Comparison of ENCODE assay signal across 8 mouse cellular contexts in genomic region chr8:85036718-85037365, GRCm38 (mm10). TPM values are rescaled to one million over a fixed set of nuclear protein-coding genes. Genes with fewer than 3 reads are reported as not detected.
A peak's percentile ranks its signal among the peaks of the same experiment; 100 is the strongest.
DNase-seq lines count a peak whose midpoint lies in the region; ATAC-seq and TF ChIP-seq lines count a peak whose summit lies in the region.

TSS of gene Tnpo2 (plus strand) at chr8:85036915.

- no peak for TF ChIP-seq CTCF in kidney, postnatal 0 days (IDR thresholded peaks at IDR 0.05; ENCODE audit: low read depth)

- peak; percentile 89 for ATAC-seq in erythroid progenitor cell, adult 5-6 weeks (replicated peaks; ENCODE audit: low FRiP score, poor library complexity, severe bottlenecking)
- ATAC-seq in heart, embryonic 12.5 days (ENCODE audit: insufficient number of reproducible peaks, low FRiP score), result peak; percentile 94
- peak; percentile 89 for ATAC-seq in kidney, postnatal 0 days (replicated peaks; ENCODE audit: low FRiP score, low read depth)
- peak; percentile 88 for ATAC-seq in liver, embryonic 11.5 days (replicated peaks; ENCODE audit: low FRiP score)
- peak; percentile 92 for ATAC-seq in stomach, embryonic 14.5 days (ENCODE audit: insufficient number of reproducible peaks, insufficient read depth, low FRiP score, low read depth)

- H3K27ac ChIP-seq in heart, embryonic 12.5 days (ENCODE audit: poor library complexity, severe bottlenecking), result peak within 1 kb of the TSS; percentile 99
- H3K27ac ChIP-seq in kidney, postnatal 0 days, result peak within 1 kb of the TSS; percentile 99
- H3K27ac ChIP-seq in liver, embryonic 11.5 days (ENCODE audit: low read depth, low read length), result peak within 1 kb of the TSS; percentile 97
- peak within 1 kb of the TSS; percentile 99 for H3K27ac ChIP-seq in stomach, embryonic 14.5 days (ENCODE audit: low read length)

- peak within 1 kb of the TSS; percentile 92 for H3K4me2 ChIP-seq in heart, embryonic 12.5 days
- H3K4me2 ChIP-seq in kidney, postnatal 0 days (ENCODE audit: low read length), result peak within 1 kb of the TSS; percentile 99
- peak within 1 kb of the TSS; percentile 96 for H3K4me2 ChIP-seq in liver, embryonic 11.5 days
- peak within 1 kb of the TSS; percentile 96 for H3K4me2 ChIP-seq in stomach, embryonic 14.5 days (replicated peaks; ENCODE audit: low read depth, low read length)

- no peaks in the 10 kb centered on the region for H3K27me3 ChIP-seq in heart, embryonic 12.5 days (replicated peaks)
- H3K27me3 ChIP-seq in kidney, postnatal 0 days (ENCODE audit: insufficient read depth, low read length), result no peaks in the 10 kb centered on the region
- H3K27me3 ChIP-seq in liver, embryonic 11.5 days (replicated peaks; ENCODE audit: control insufficient read depth, insufficient read depth, low read length), result no peaks in the 10 kb centered on the region
- no peaks in the 10 kb centered on the region for H3K27me3 ChIP-seq in stomach, embryonic 14.5 days (ENCODE audit: control insufficient read depth, insufficient read depth, low read length)

- peak; percentile 97 for DNase-seq in CD4-positive helper T cell, adult 2 months (ENCODE audit: low read depth, low spot score)
- DNase-seq in brain, embryonic 18.5 days (ENCODE audit: low read depth, low spot score), result peak; percentile 97
- DNase-seq in kidney, postnatal 0 days (ENCODE audit: low spot score), result peak; percentile 99
- DNase-seq in liver, embryonic 11.5 days (ENCODE audit: low spot score), result peak; percentile 94
- peak; percentile 94 for DNase-seq in naive thymus-derived CD4-positive, alpha-beta T cell, adult 2 months (ENCODE audit: low read depth)

- H3K9me3 ChIP-seq in heart, embryonic 12.5 days (replicated peaks), result no peaks in the 10 kb centered on the region
- H3K9me3 ChIP-seq in kidney, postnatal 0 days (replicated peaks; ENCODE audit: low read length), result no peaks in the 10 kb centered on the region
- no peaks in the 10 kb centered on the region for H3K9me3 ChIP-seq in liver, embryonic 11.5 days (ENCODE audit: control insufficient read depth, low read length)
- H3K9me3 ChIP-seq in stomach, embryonic 14.5 days (ENCODE audit: control insufficient read depth, low read depth, low read length), result no peaks in the 10 kb centered on the region

- H3K4me3 ChIP-seq in heart, embryonic 12.5 days, result peak within 1 kb of the TSS; percentile 92
- H3K4me3 ChIP-seq in kidney, postnatal 0 days (replicated peaks; ENCODE audit: low read depth, low read length), result peak within 1 kb of the TSS; percentile 85
- H3K4me3 ChIP-seq in liver, embryonic 11.5 days (ENCODE audit: low read depth, low read length), result peak within 1 kb of the TSS; percentile 73
- H3K4me3 ChIP-seq in stomach, embryonic 14.5 days (ENCODE audit: low read depth, low read length), result peak within 1 kb of the TSS; percentile 84

- H3K36me3 ChIP-seq in heart, embryonic 12.5 days, result peaks cover 43% of the 10 kb centered on the region
- peaks cover 13% of the 10 kb centered on the region for H3K36me3 ChIP-seq in kidney, postnatal 0 days (ENCODE audit: insufficient read depth, low read length)
- H3K36me3 ChIP-seq in liver, embryonic 11.5 days (ENCODE audit: control insufficient read depth, insufficient read depth, low read length), result peaks cover 28% of the 10 kb centered on the region
- H3K36me3 ChIP-seq in stomach, embryonic 14.5 days (ENCODE audit: control insufficient read depth, insufficient read depth, low read length), result peaks cover 36% of the 10 kb centered on the region

- peaks cover 24% of the 10 kb centered on the region for H3K4me1 ChIP-seq in heart, embryonic 12.5 days (replicated peaks)
- peaks cover 13% of the 10 kb centered on the region for H3K4me1 ChIP-seq in kidney, postnatal 0 days (replicated peaks; ENCODE audit: insufficient read depth, low read length)
- peaks cover 18% of the 10 kb centered on the region for H3K4me1 ChIP-seq in liver, embryonic 11.5 days (replicated peaks; ENCODE audit: control insufficient read depth, insufficient read depth, low read length)
- peaks cover 17% of the 10 kb centered on the region for H3K4me1 ChIP-seq in stomach, embryonic 14.5 days (ENCODE audit: control insufficient read depth, insufficient read depth, low read length)

- peak within 1 kb of the TSS; percentile 95 for H3K9ac ChIP-seq in heart, embryonic 12.5 days
- H3K9ac ChIP-seq in kidney, postnatal 0 days (ENCODE audit: low read depth, low read length), result peak within 1 kb of the TSS; percentile 89
- H3K9ac ChIP-seq in liver, embryonic 11.5 days (ENCODE audit: low read depth, low read length), result peak within 1 kb of the TSS; percentile 95
- peak within 1 kb of the TSS; percentile 87 for H3K9ac ChIP-seq in stomach, embryonic 14.5 days (replicated peaks; ENCODE audit: low read depth, low read length)

- WGBS in heart, embryonic 12.5 days, result under 1% methylated on average over 59 of the region's 59 CpGs
- WGBS in kidney, postnatal 0 days, result under 1% methylated on average over 59 of the region's 59 CpGs
- 0% methylated on average over 59 of the region's 59 CpGs for WGBS in liver, embryonic 11.5 days
- under 1% methylated on average over 59 of the region's 59 CpGs for whole genome bisulfite sequencing in stomach, embryonic 14.5 days

RNA-seq across cellular contexts. Expression of gene Tnpo2, which starts in this region (rescaled TPM):
- 24.9 and 35.6 TPM in 2 replicates for total RNA-seq in erythroid progenitor cell, adult 5-6 weeks (2015; ENCODE audit: low replicate concordance)
- total RNA-seq in erythroid progenitor cell, adult 5-6 weeks (2017; ENCODE audit: low replicate concordance), result 31.8 and 40.2 TPM in 2 replicates
- polyA plus RNA-seq in heart, embryonic 12.5 days (2016; fragmentation: Nextera tagmentation; extraction: Ambion mirVana), result 28.8 and 34.4 TPM in 2 replicates
- 19.0 and 19.4 TPM in 2 replicates for polyA plus RNA-seq in kidney, postnatal 0 days (2015; fragmentation: Nextera tagmentation; extraction: Ambion mirVana)
- polyA plus RNA-seq in liver, embryonic 11.5 days (2014; fragmentation: Nextera tagmentation; extraction: Ambion mirVana), result 17.7 and 19.3 TPM in 2 replicates
- 19.0 and 26.5 TPM in 2 replicates for polyA plus RNA-seq in stomach, embryonic 14.5 days (2014; fragmentation: Nextera tagmentation; extraction: Ambion mirVana)

Comparison
In these comparisons a context has a peak if more than half of its experiments do, and no peak if none do; other contexts are left out.
1. Peak in every context shown above with its lines: DNase-seq, ATAC-seq, H3K4me3 ChIP-seq and H3K27ac ChIP-seq.